Mouse (Mus musculus) spleen, adult 2 months (tissue): ENCODE measurements at regions not wholly inside any gene's neighbourhood (a gene's known extent, or its start where the extent isn't known, plus 50 kb on each side); places are given as distances from the start of the nearest gene placed in this dataset.

Experiments used
- CTCF ChIP-seq: fragments of 200-500 bp; IDR thresholded peaks from 2 replicates; pipeline ENCODE4 v1.5.1; 2011; ENCODE audit warnings: mild to moderate bottlenecking, inconsistent platforms; ENCODE audit not compliant: insufficient read depth, insufficient read length, insufficient replicate concordance; ENCODE audit errors: extremely low read depth
- POLR2A ChIP-seq: fragments of 200-500 bp; IDR thresholded peaks from 2 replicates; pipeline ENCODE4 v1.6.1; 2011; ENCODE audit warnings: low read depth, low read length, inconsistent platforms

- TF ChIP-seq CTCF: no peak
- no peak for TF ChIP-seq POLR2A
Measured at GRCm38 (mm10) chr3:149352546-149352945, 362.2 kb upstream of the Adgrl2 start.
